Mouse (Mus musculus) C2C12 (cell line): ENCODE measurements around the gene Map7. TPM values are rescaled to one million over a fixed set of nuclear protein-coding genes. Genes with fewer than 3 reads are reported as not detected.

Experiments
- H3K27me3 ChIP-seq: one replicate; pipeline ENCODE4 v1.6.1; 2011; ENCODE audit not compliant: control insufficient read depth, insufficient read depth, insufficient read length
- H3K36me3 ChIP-seq: one replicate; pipeline ENCODE4 v1.6.1; 2011; ENCODE audit not compliant: control insufficient read depth, insufficient read depth
- H3K4me3 ChIP-seq: one replicate; pipeline ENCODE4 v1.5.1; 2011; ENCODE audit warnings: mild to moderate bottlenecking, control low read depth; ENCODE audit not compliant: poor library complexity, insufficient read depth, severe bottlenecking
- H3K79me2 ChIP-seq: one replicate; pipeline ENCODE4 v1.6.1; 2011; ENCODE audit not compliant: control insufficient read depth, insufficient read depth
- H3K79me3 ChIP-seq: one replicate; pipeline ENCODE4 v1.6.1; 2011; ENCODE audit warnings: low read depth, control low read depth
- H3ac ChIP-seq: one replicate; pipeline ENCODE3; 2011; ENCODE audit warnings: low read depth; ENCODE audit not compliant: control insufficient read depth, insufficient read length
- CEBPB ChIP-seq: IDR thresholded peaks from one replicate; pipeline ENCODE4 v1.6.1; 2011; ENCODE audit warnings: low read depth, mild to moderate bottlenecking, control low read depth, moderate library complexity
- CTCF ChIP-seq: IDR thresholded peaks from one replicate; pipeline ENCODE4 v1.5.1; 2011; ENCODE audit not compliant: control insufficient read depth, insufficient read depth, insufficient read length
- FOSL1 ChIP-seq: IDR thresholded peaks from one replicate; pipeline ENCODE4 v1.8.0; 2011; ENCODE audit warnings: mild to moderate bottlenecking, low read length; ENCODE audit not compliant: poor library complexity, insufficient read depth, severe bottlenecking
- MAX ChIP-seq: IDR thresholded peaks from one replicate; pipeline ENCODE4 v1.6.1; 2011; ENCODE audit warnings: mild to moderate bottlenecking, control low read depth
- MYOD1 ChIP-seq: IDR thresholded peaks from one replicate; pipeline ENCODE4 v1.6.1; 2011; ENCODE audit warnings: low read depth; ENCODE audit not compliant: control insufficient read depth, insufficient read length
- MYOG ChIP-seq: IDR thresholded peaks from one replicate; pipeline ENCODE4 v1.6.1; 2011; ENCODE audit not compliant: control insufficient read depth, insufficient read length; ENCODE audit errors: extremely low read depth
- USF1 ChIP-seq: IDR thresholded peaks from one replicate; pipeline ENCODE4 v1.6.1; 2011; ENCODE audit warnings: low read depth, mild to moderate bottlenecking, control low read depth, moderate library complexity
- polyA plus RNA-seq: library from polyadenylated mRNA; unstranded; fragments of >200 nt; fragmentation: generic; extraction: Trizol; gene quantifications from one replicate; pipeline ENCODE4 v1.2.1, GENCODE M21; 2012; ENCODE audit warnings: missing spikeins

The Map7 gene
- polyA plus RNA-seq, 1 experiment = 0.12 TPM

DNA sequence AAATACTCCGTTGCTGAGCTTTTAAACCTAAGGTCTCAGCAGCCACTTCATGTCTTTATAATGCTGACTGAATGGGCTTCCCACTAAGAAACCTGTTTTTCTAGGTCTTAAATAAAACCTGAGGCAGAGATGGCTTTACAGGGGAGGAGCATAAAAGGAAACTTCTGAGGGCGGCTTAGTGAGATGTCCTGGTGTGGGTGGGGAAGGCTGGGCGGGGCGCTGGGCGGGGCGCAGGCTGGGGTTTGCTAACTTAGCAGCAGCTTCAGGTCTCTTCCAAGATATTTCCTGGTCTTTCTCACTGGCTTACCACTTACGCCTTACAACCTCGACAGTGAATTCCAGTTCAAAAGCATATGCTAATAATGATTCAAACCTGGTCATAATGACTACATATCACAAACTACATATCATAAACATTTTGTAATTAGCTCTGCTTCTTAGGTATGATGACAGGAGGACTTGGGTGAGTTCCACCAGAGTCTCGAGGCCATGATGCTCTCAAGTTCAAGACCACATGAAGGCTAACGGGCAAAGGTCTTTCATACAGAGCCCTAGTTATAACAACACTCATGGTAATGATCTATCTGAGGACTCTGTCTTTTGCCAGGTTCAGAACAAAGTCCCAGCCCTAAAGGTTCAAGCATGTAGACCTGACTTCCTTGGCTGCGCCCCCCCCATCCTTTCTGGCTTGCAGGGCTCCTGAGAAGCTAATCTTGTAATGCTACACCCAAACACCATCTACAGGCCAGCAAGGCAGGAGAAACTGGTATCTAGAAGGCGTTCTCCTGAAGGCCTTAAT lies 30.7 kb downstream of the Map7 start:
- peaks cover 7% of the 10 kb centered on the region for H3K27me3 ChIP-seq
- H3ac ChIP-seq = no peak overlapping the region
- TF ChIP-seq FOSL1 = no peak
- H3K4me3 ChIP-seq = no peak overlapping the region
- no peaks in the 10 kb centered on the region for H3K79me2 ChIP-seq
- no peaks in the 10 kb centered on the region for H3K79me3 ChIP-seq
- no peaks in the 10 kb centered on the region for H3K36me3 ChIP-seq

- no peak overlapping the region for H3ac ChIP-seq
- no peaks in the 10 kb centered on the region for H3K79me3 ChIP-seq
- TF ChIP-seq MYOD1 (no peak), CTCF (no peak)
- no peaks in the 10 kb centered on the region for H3K36me3 ChIP-seq
- peaks cover 8% of the 10 kb centered on the region for H3K27me3 ChIP-seq
- H3K4me3 ChIP-seq = no peak overlapping the region
- H3K79me2 ChIP-seq = no peaks in the 10 kb centered on the region
These were observed 32.9 kb downstream of the Map7 start for GRCm38 (mm10) chr10:20181198-20181597.

- Histone ChIP-seq H3K79me2 (no peaks in the 10 kb centered on the region), H3K4me3 (no peak overlapping the region), H3ac (no peak overlapping the region), H3K27me3 (peaks cover 8% of the 10 kb centered on the region), H3K79me3 (no peaks in the 10 kb centered on the region), H3K36me3 (no peaks in the 10 kb centered on the region)
- TF ChIP-seq MYOD1 (no peak), CEBPB (no peak), MYOG (no peak), USF1 (no peak), MAX (no peak)
These were observed 33.6 kb downstream of the Map7 start for GRCm38 (mm10) chr10:20181680-20182399.

DNA sequence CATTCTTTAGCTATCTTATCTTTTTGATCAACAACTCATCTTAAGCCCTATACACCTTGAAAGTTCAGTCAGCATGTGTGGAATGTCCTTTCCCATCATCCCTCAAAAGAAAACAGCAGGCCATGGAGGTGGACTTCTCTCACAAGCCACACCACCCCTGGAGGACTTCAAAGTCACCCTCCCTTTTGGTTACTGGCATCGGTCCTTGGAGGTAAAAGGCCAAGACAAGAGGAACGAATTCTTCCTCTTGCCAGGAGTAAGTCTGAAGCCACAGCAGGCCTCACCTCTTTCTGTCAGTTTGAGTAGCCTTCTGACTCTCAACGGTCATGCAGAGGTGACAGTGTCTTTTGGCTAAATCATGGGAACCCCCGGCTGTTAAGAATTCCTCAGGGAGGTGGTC lies 36.1 kb downstream of the Map7 start:
- H3ac ChIP-seq = no peak overlapping the region
- H3K79me2 ChIP-seq = no peaks in the 10 kb centered on the region
- TF ChIP-seq MAX = no peak
- TF ChIP-seq USF1 = no peak
- no peak for TF ChIP-seq CTCF
- TF ChIP-seq CEBPB = no peak
- no peak overlapping the region for H3K4me3 ChIP-seq
- H3K27me3 ChIP-seq = peaks cover 5% of the 10 kb centered on the region
- no peaks in the 10 kb centered on the region for H3K36me3 ChIP-seq
- no peaks in the 10 kb centered on the region for H3K79me3 ChIP-seq

GRCm38 (mm10) chr10:20185264-20185663 lies 37.0 kb downstream of the Map7 start:
- Histone ChIP-seq H3K79me3 (no peaks in the 10 kb centered on the region), H3K27me3 (peaks cover 5% of the 10 kb centered on the region), H3K4me3 (no peak overlapping the region), H3ac (no peak overlapping the region), H3K79me2 (no peaks in the 10 kb centered on the region), H3K36me3 (no peaks in the 10 kb centered on the region)
- TF ChIP-seq MYOG (no peak), USF1 (no peak), CEBPB (no peak), FOSL1 (no peak), MYOD1 (no peak), MAX (no peak), CTCF (no peak)

GRCm38 (mm10) chr10:20185806-20186205 lies 37.5 kb downstream of the Map7 start:
- no peaks in the 10 kb centered on the region for H3K79me2 ChIP-seq
- H3K27me3 ChIP-seq = peaks cover 5% of the 10 kb centered on the region
- TF ChIP-seq MYOD1 (no peak), MYOG (no peak), FOSL1 (no peak), USF1 (no peak), CEBPB (no peak), MAX (no peak), CTCF (no peak)
- H3ac ChIP-seq = no peak overlapping the region
- no peak overlapping the region for H3K4me3 ChIP-seq
- no peaks in the 10 kb centered on the region for H3K79me3 ChIP-seq
- no peaks in the 10 kb centered on the region for H3K36me3 ChIP-seq
